Mouse (Mus musculus): ENCODE measurements around the gene Gm47283.
A peak's percentile ranks its signal among the peaks of the same experiment; 100 is the strongest.
"Not testable (repeated sequence)": the region's sequence is repeated elsewhere in the genome, so short reads cannot be mapped to it uniquely, and the experiment has no call there.

Gene Gm47283

DNA sequence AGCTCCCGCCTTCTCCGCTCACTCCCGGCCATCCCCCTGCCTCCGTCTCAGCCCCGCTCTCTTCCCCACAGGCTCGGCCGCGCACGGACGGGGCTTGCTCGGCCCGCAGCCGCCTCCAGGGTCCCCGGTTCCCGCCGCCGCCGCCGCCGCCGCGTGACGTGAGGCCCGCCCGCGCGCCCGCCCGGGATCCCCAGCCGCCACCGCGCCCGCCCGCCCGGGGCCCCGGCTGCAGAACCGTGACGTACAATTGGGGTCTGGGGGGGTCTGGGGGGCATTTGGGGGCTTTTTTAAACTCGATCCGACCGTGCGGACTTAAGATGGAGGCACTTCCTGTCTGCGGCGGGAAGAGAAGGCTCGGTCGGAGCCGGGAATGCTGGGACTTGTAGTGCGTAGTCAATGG is at the start of gene Gm47283:
TSS of gene Gm47283 (plus strand) at position 301 of the 400 bp plus-strand sequence.
- DNase-seq (ENCODE audit: low spot score), result not testable (repeated sequence)

- DNase-seq (ENCODE audit: low spot score), result not testable (repeated sequence)
Measured at GRCm38 (mm10) chrY:90735181-90735895, 49.2 kb upstream of the Gm47283 start.

DNA sequence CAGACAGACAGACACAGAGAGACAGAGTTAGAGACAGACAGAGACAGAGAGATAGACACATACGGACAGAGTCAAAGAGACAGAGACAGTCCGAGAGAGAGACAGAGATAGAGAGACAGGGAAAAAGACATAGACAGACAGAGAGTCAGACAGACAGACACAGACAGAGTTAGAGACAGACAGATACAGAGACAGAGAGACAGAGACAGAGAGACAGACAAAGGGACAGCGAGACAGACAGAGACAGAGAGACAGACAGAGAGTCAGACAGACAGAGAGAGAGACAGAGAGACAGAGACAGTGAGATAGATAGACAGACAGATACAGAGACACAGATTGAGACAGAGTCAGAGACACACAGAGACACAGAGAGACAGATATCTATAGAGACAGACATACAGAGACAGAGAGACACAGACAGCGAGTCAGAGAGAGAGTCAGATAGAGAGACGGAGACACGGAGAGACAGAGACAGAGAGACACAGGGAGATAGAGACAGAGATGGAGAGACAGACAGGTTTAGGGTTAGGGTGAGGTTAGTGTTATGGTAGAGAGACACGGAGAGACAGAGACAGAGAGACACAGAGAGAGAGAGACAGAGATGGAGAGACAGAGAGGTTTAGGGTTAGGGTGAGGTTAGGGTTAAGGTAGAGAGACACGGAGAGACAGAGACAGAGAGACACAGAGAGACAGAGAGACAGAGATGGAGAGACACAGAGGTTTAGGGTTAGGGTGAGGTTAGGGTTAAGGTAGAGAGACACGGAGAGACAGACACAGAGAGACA is 48.1 kb upstream of the Gm47283 start:
- DNase-seq (ENCODE audit: low spot score), result not testable (repeated sequence)

GRCm38 (mm10) chrY:90737606-90738430 is 46.7 kb upstream of the Gm47283 start:
- DNase-seq (ENCODE audit: low spot score), result no peak

DNA sequence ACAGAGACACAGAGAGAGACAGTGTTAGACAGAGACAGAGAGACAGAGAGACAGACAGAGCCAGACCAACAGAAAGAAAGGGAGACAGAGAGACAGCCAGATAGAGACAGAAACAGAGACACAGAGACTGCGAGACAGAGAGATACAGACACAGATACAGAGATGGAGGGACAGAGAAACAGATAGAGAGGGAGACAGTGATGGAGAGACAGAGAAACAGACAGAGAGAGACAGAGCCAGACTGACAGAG is 46.2 kb upstream of the Gm47283 start:
- no peak for DNase-seq (ENCODE audit: low spot score)

GRCm38 (mm10) chrY:90738841-90739530 is 45.6 kb upstream of the Gm47283 start:
- DNase-seq (ENCODE audit: low spot score), result peak; percentile 69

DNA sequence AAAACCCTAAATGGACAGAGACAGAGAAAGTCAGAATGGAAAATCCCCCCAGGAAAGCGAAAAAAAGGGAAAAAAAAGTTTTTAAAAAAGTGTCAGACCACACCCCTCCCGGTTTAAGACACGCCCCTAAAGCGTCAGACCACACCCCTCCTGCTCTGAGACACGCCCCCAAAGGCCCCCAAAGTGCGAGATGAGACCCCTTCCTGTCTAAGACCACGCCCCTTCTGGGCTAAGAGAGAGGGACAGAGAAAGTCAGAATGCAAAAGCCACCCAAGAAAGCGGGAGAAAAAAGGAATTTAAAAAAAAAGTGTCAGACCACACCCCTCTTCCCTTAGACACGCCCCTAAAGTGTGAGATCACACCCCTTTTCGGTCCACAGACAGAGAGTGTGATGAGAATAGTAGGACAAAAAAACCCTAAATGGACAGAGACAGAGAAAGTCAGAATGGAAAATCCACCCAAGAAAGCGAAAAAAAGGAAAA is 45.0 kb upstream of the Gm47283 start:
- DNase-seq (ENCODE audit: low spot score), result peak; percentile 62

DNA sequence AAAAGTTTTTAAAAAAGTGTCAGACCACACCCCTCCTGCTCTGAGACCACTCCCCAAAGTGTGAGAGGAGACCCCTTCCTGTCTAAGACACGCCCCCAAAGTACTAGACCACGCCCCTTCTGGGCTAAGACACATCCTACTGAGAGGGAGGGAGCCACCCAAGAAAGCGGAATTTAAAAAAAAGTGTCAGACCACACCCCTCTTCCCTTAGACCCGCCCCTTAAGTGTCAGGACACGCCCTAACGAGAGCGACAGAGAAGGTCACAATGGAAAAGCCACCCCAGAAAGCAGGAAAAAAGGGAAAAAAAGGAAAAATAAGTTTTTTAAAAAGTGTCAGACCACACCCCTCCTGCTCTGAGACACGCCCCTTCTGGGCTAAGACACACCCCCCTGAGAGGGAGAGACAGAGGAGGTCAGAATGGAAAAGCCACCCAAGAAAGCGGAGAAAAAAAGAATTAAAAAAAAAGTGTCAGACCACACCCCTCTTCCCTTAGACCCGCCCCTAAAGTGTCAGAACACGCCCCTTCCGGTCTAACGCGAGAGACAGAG is 44.5 kb upstream of the Gm47283 start:
- peak; percentile 74 for DNase-seq (ENCODE audit: low spot score)

DNA sequence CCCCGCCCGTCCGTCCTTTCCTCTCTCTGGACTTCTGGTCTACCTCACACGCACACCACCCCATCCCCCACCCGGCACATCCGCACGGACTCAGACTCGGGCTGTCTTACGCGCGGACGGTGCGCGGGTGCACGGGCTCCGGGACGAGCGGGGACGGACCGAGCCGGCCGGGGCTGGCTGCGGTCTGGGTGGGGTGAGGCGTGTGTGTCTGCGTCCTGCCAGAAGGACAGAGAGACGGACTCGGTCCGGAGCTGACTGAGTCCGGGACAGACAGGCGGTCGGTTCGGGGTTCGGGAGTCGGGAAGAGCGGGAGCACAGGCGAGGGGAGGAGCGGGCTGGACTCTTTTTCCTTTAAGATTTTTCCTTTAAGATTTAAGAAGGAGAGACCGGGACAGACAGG is 43.5 kb upstream of the Gm47283 start:
- DNase-seq (ENCODE audit: low spot score), result peak; percentile 15

DNA sequence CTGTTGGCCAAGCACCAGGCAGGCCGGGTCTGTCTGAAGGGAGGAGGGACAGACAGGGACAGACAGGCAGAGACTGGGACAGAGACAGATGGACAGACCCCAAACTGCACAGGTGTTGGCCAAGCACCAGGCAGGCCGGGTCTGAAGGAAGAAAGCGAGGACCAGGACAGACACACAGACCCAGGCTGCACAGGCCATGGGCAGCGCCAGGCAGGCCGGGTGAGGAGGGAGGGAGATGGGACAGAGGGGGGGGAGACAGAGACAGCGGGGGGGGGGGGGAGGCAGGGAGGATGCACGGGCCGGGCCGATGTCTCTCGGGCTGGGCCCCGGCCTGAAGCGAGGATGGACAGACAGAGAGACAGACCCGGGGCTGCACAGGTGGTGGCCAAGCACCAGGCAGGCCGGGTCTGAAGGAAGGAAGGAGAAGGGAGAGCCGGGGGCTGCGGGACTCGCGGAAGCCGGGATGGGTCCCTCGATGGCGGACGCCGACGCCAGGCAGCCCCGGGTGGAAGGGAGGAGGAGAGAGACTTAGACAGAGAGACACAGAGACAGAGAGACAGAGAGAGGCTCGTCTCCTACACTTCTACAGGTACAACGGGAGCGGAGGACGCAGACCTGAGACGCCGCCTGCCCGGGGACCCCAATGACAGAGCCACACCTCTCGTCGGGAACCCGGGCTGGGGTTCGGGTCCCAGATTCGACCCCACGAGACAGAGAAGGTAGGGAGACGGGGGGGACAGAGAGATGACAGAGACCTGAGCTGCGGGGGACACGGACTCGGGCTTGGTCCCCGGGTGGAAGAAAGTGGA is 42.9 kb upstream of the Gm47283 start:
- DNase-seq (ENCODE audit: low spot score), result peak; percentile 31

DNA sequence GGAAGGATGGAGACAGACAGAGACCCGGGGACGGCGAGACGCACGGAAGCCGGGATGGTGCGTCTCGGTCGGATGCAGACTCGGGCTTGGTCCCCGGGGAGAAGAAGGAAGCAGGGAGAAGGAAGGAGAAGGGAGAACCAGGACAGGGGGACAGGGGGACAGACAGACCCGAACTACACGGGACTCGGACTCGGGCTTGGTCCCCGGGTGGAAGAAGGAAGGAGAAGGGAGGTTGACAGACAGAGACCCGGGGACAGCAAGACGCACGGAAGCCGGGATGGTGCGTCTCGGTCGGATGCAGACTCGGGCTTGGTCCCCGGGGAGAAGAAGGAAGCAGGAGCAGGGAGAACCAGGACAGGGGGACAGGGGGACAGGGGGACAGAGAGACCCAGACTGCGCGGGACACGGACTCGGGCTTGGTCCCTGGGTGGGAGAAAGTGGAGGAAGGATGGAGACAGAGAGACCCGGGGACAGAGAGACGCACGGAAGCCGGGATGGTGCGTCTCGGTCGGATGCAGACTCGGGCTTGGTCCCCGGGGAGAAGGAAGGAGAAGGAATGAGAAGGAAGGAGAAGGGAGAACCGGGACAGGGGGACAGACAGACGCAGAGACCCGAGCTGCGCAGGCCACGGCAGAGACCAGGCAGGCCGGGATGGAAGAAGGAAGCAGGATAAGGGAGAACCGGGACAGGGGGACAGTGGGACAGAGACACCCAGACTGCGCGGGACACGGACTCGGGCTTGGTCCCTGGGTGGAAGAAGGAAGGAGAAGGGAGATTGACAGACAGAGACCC is 42.1 kb upstream of the Gm47283 start:
- peak; percentile 25 for DNase-seq (ENCODE audit: low spot score)

GRCm38 (mm10) chrY:90743053-90743810 is 41.3 kb upstream of the Gm47283 start:
- peak; percentile 26 for DNase-seq (ENCODE audit: low spot score)

- peak; percentile 22 for DNase-seq (ENCODE audit: low spot score)
Measured at GRCm38 (mm10) chrY:90743811-90744220, 40.7 kb upstream of the Gm47283 start.

- DNase-seq (ENCODE audit: low spot score), result peak; percentile 79
Measured at GRCm38 (mm10) chrY:90744381-90744981, 40.1 kb upstream of the Gm47283 start.

DNA sequence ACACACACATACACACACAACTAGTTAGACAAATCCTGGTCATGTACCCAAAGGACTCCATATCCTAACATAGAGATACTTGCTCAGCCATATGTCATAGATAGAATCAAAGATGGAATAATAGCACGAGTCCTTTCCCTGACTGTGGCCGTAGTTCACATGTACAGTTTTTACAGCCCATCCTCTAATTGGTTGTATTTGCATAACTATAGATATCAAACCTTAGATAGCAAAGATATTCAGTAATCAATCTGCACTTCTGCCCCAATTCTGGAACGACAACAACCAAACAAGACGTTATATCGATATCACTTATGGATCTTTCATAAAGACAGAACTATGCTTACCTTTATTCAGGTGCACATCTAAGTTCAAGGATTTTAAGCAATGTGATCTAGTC is 39.3 kb upstream of the Gm47283 start:
- not testable (repeated sequence) for DNase-seq (ENCODE audit: low spot score)

- not testable (repeated sequence) for DNase-seq (ENCODE audit: low spot score)
Measured at GRCm38 (mm10) chrY:90754721-90755120, 29.8 kb upstream of the Gm47283 start, which contains the start of gene Gm21860. Gene Gm21860 (minus strand): TSS chrY:90754821.

- DNase-seq (ENCODE audit: low spot score), result not testable (repeated sequence)
Measured at GRCm38 (mm10) chrY:90839077-90839476, 54.5 kb downstream of the Gm47283 start, which contains the start of gene Gm21748. Gene Gm21748 (minus strand): TSS chrY:90839177.

Measured in ovary, adult 18-20 months (tissue).